Comparison of ENCODE assay signal across 8 mouse cellular contexts in genomic region chr8:125052026-125052425, GRCm38 (mm10). TPM values are rescaled to one million over a fixed set of nuclear protein-coding genes. Genes with fewer than 3 reads are reported as not detected.
DNase-seq lines count a peak whose midpoint lies in the region; ATAC-seq lines count a peak whose summit lies in the region.

No protein-coding gene starts in this region.

- no peak overlapping the region for H3K4me3 ChIP-seq in liver, embryonic 12.5 days
- no peak overlapping the region for H3K4me3 ChIP-seq in liver, embryonic 13.5 days (replicated peaks)

- 27% methylated on average over 2 of the region's 2 CpGs for WGBS in liver, embryonic 12.5 days (ENCODE audit: insufficient replicate concordance)
- WGBS in liver, embryonic 13.5 days (ENCODE audit: insufficient replicate concordance): 31% methylated on average over 2 of the region's 2 CpGs

- H3K27me3 ChIP-seq in liver, embryonic 12.5 days (replicated peaks): peaks cover 52% of the 10 kb centered on the region
- H3K27me3 ChIP-seq in liver, embryonic 13.5 days: peaks cover 38% of the 10 kb centered on the region

- no peak for ATAC-seq in liver, embryonic 12.5 days
- peak; percentile 42 for ATAC-seq in activated CD4-positive, CD25-positive, alpha-beta regulatory T cell, adult 4 months
- ATAC-seq in common myeloid progenitor, adult 5-6 weeks (replicated peaks; ENCODE audit: low read depth, poor library complexity, severe bottlenecking): peak; percentile 43; the same call in 1 of the 2 replicates
- ATAC-seq in liver, embryonic 13.5 days (ENCODE audit: low read depth): no peak

- DNase-seq in liver: peak; percentile 73
- DNase-seq in heart, postnatal 36 days: peak; percentile 73 to 85
- peak; percentile 26 for DNase-seq in liver, embryonic 13.5 days
- peak; percentile 65 for DNase-seq in retina, postnatal 7 days (ENCODE audit: low read depth, low spot score)
- DNase-seq in urinary bladder, postnatal 25 days (ENCODE audit: low spot score): peak; percentile 72

- no peaks in the 10 kb centered on the region for H3K9me3 ChIP-seq in liver, embryonic 12.5 days (replicated peaks)
- H3K9me3 ChIP-seq in liver, embryonic 13.5 days (replicated peaks): no peaks in the 10 kb centered on the region

- H3K9ac ChIP-seq in liver, embryonic 12.5 days: no peak overlapping the region
- H3K9ac ChIP-seq in liver, embryonic 13.5 days: no peak overlapping the region

- no peak overlapping the region for H3K27ac ChIP-seq in liver, embryonic 12.5 days
- H3K27ac ChIP-seq in liver, embryonic 13.5 days: no peak overlapping the region

- no peaks in the 10 kb centered on the region for H3K4me1 ChIP-seq in liver, embryonic 12.5 days
- H3K4me1 ChIP-seq in liver, embryonic 13.5 days (replicated peaks): no peaks in the 10 kb centered on the region

- H3K36me3 ChIP-seq in liver, embryonic 12.5 days: no peaks in the 10 kb centered on the region
- H3K36me3 ChIP-seq in liver, embryonic 13.5 days: no peaks in the 10 kb centered on the region

- no peak overlapping the region for H3K4me2 ChIP-seq in liver, embryonic 12.5 days
- no peak overlapping the region for H3K4me2 ChIP-seq in liver, embryonic 13.5 days

- intact Hi-C loops in heart, postnatal 36 days (cut with DNase I): no loop called here

RNA-seq across cellular contexts. Expression of gene Disc1, which starts 2.0 kb away (rescaled TPM):
- 0.56 and 0.92 TPM in 2 replicates for polyA plus RNA-seq in liver, embryonic 12.5 days (2016; fragmentation: Nextera tagmentation; extraction: Ambion mirVana)
- polyA plus RNA-seq in activated CD4-positive, CD25-positive, alpha-beta regulatory T cell, adult 4 months (2017; shearing (Covaris generic)): under 1 TPM; 0.37 to 0.56 TPM
- total RNA-seq in common myeloid progenitor, adult 5-6 weeks (2017): 1.1 and 2.3 TPM in 2 replicates
- 1 to 10 TPM; 2.2 to 2.9 TPM for total RNA-seq in heart, postnatal 36 days (2021)
- 0.25 and 0.33 TPM in 2 replicates for polyA plus RNA-seq in liver, embryonic 13.5 days (2015; fragmentation: Nextera tagmentation; extraction: Ambion mirVana)

RNA-seq across cellular contexts. Expression of gene Tsnax, which starts 39.2 kb away (rescaled TPM):
- 71.4 TPM in 2 replicates for polyA plus RNA-seq in liver, embryonic 12.5 days (2016; fragmentation: Nextera tagmentation; extraction: Ambion mirVana)
- polyA plus RNA-seq in activated CD4-positive, CD25-positive, alpha-beta regulatory T cell, adult 4 months (2017; shearing (Covaris generic)): 10 to 100 TPM; 67.9 to 73.2 TPM
- 60.4 and 82.8 TPM in 2 replicates for total RNA-seq in common myeloid progenitor, adult 5-6 weeks (2017)
- total RNA-seq in heart, postnatal 36 days (2021): 10 to 100 TPM; 73.6 to 80.4 TPM
- polyA plus RNA-seq in liver, embryonic 13.5 days (2015; fragmentation: Nextera tagmentation; extraction: Ambion mirVana): 53.0 and 59.6 TPM in 2 replicates

Comparison
In these comparisons a context has a peak if more than half of its experiments do, and no peak if none do; other contexts are left out.
1. DNase-seq: peak in every context shown above with its lines; median percentile 79 in heart, postnatal 36 days; 73 in liver; 72 in urinary bladder, postnatal 25 days; 65 in retina, postnatal 7 days; 26 in liver, embryonic 13.5 days.
2. ATAC-seq: peak in activated CD4-positive, CD25-positive, alpha-beta regulatory T cell, adult 4 months (single experiment) and common myeloid progenitor, adult 5-6 weeks (single experiment); none in liver, embryonic 12.5 days (single experiment) and liver, embryonic 13.5 days (single experiment).